Mouse (Mus musculus) R1 (cell line): ENCODE data around the gene Postn.

Experiments used
- DNase-seq: peaks from one replicate; pipeline ENCODE4 v3.0.0-alpha.2; 2018; ENCODE audit warnings: low read depth, low spot score

The Postn gene

DNA sequence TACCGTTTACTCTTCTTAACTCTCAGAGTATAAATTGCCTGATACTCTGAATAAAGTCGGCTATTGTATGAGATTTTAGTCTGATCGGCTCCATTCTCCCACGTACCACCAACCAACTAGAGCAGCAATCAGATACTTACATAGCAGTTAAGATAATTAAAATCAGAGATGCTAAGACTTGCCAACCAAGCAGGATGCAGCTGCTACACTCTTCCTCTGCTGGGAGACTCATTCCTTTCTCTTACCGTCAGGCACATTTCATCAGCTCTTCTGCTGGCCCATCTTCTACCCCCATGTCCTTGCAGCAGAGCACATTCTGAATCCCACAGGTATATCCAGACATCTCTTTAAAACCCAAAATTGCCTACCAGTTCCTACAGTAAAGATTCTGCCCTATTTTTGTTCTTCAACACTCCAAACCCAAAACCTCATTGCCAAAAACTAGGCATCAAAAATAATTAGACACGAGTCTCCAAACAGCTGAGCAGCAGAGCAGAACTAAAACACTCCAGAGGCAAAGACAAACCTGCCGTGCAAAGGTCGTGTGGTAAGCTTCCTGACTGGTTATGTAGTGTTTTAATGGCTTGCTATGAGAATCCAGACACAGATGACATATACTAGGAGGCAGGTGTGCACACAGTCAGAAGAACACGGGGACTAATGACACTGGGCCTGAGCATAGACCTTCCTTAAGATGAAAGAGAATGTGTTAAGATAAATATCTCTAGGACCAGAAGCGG is 59.5 kb downstream of the Postn start:
- no peak for DNase-seq

DNA sequence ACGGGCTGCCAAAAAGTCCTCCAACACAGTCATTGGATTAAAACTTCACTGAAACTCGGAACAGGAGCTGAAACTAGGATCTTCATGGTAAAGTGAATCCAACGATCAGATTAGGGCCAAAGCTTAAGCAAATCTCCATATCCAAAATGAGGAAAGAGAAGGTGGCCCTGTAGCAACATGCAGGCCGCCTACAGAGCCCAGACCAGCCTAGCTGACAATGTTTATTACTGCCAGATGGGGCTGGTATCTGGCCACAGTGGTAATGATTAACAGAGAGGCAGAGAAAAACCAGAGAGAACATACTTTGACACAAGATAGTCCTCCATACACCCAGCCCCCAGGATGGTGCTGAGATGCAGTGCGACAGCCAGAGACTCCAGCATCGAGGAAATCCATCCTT is 60.1 kb downstream of the Postn start:
- DNase-seq, result no peak

DNA sequence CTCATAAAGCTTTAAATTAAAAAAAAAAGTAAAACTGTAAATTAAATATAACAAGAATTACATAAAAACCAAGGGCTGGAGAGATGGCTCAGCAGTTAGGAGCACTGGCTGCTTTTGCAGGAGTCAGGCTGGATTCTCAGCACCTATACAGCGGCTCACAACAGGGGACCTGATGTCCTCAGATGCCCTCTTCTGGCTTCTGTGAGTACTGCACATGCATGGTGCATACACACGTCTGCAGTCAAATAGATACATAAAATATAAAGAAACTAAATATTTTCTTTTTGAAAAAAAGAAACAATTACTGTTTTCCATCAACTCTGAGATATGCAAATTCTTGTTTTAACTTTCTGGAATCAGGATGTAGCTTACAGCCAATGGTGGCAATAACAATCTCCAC is 60.8 kb downstream of the Postn start:
- DNase-seq, result peak; percentile 52

DNA sequence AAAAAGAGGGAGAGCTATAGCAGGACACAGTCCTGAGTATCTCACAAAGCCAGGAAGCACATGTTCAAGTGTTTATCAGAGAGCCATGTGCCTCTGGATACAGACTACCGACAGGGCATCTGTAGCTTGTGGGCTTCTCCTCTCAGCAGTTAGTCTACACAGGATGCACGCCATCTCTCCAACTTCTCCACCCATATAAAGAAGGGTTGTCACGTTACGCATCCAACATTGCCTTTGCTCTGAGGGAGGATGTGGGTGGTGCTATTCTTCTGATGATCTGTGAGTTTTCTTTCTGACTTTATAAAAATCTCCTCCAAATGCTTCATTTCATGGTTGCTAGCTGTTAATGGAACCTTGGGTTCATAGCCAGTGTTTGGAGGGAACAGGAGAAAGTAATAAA is 63.2 kb downstream of the Postn start:
- no peak for DNase-seq

DNA sequence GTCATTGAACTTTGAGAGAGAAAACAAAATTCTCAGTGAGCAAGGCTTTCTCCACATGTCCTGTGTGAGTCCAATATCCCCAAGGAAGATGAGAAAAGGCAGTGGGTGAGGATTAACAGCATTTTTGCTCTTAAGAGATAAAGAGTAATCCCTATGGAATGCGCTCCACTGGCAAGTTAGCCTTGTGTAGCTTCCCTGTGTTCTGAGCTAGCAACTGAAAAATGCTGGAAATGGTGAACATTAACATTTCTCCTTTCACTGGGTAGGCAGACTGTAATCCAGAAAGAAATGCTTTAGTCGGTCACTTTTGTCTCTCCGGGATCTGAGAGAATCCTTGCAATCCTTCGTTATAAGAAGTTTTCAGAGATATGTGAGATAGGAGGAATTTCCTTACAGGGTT is 70.8 kb downstream of the Postn start:
- no peak for DNase-seq

DNA sequence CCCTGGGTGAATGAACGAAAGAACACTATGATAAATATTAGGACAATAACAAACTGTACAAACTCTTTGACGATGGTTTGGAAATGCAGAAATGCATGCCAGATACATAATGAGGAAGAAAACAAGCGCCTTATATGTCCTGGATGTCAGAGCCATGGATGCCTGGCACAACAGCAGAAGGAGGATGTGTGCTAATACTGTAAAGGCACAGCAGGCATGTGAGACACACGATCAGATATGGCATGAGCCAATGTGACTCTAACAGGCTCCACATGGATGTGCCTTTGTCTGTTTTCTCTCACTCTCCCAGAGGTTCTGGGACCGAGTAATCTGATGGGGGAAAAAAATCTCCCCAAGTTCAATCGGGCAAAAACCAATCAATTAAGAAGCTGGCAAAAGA is 71.3 kb downstream of the Postn start:
- DNase-seq, result no peak

DNA sequence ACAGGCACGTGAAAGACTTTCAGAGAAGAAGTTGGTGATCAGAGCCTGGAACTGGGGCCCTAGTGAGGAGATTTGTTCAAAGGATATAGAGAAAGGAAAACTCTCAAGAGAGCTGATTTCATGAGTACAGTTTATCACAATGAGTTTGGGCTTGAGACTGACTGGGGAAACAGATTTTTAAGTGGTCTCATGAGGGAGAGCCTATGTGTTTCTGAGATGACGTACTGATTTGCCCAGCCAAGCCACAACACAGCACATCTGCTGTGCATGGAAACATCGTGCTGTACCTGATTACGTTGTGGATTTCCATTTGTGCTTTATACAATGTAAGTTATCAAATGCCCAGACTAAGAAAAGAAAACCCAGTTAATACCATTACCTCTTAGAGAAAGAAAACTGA is 71.7 kb downstream of the Postn start:
- no peak for DNase-seq

DNA sequence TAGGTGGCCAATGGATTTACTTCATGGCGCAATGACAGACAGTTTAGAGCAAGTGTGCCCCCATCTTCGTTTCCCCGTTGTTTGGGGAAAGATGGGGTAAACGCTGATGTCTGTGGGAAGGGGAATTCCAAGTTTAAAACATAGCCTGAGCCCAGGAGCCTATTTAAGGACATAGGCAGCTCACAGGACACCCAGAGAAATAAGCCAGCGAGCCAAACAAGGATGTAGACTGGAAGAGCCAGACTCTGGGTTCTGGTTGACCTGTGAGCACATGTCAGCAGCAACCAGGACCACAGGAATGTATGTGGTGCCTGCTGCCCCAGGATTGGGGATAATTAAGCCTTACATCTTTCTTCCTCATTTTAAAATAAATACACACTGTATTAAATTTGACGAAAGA is 73.7 kb downstream of the Postn start:
- no peak for DNase-seq

DNA sequence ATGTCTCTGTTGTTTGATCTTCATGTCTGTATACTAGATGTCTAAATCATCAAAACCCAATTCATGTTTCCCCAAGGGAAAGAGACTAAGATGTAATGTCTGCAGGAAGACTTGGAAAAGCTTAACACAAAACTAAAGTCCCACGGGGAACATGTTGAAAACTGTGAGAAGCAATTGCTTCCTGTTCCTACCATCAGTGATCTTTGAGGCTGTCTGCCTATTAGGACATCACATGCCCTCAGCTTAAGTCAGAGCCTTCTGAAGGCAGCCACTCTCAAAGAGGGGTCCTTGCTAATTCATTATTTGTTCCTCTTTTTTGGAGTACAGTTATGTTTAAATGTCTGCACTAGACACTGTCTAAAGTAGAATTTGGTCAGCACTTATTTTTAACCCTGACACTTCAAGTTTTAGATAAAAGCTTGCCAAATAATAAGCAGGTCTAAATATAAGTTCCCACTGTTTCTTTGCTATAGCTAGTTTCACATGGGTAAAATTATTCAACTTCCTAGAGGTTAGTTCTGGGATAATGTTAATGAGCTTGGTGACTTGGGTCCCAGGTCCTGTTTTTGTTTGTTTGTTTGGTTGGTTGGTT is 75.6 kb downstream of the Postn start:
- DNase-seq, result no peak
